Mouse (Mus musculus): ENCODE data around the gene Wasf2.

GRCm38 (mm10) chr4:133234771-133235170, 104.5 kb downstream of the Wasf2 start:
- TF ChIP-seq POLR2A (IDR thresholded peaks at IDR 0.05; ENCODE audit: extremely low read depth, insufficient read depth, low read length): no peak
- TF ChIP-seq CTCF (IDR thresholded peaks at IDR 0.05; ENCODE audit: extremely low read depth, insufficient read depth, low read length): no peak

All from cortical plate, adult 2 months (tissue).